Mouse (Mus musculus) kidney, postnatal 36 days (tissue): ENCODE measurements around the gene Prss57.
A peak's percentile ranks its signal among the peaks of the same experiment; 100 is the strongest.
"Not testable (repeated sequence)": the region's sequence is repeated elsewhere in the genome, so short reads cannot be mapped to it uniquely, and the experiment has no call there.

ENCODE experiments used
- DNase-seq, 2 experiments: peaks; one replicate each; pipeline ENCODE4 v3.0.0; 2021 to 2022; ENCODE audit warnings: mixed read lengths in 2 of 2

Prss57 gene

GRCm38 (mm10) chr10:79780664-79781015 lies 10.1 kb downstream of the Prss57 start:
- peak in 1 of 2 experiments; percentile 82 for DNase-seq

GRCm38 (mm10) chr10:79779784-79780663 lies 10.7 kb downstream of the Prss57 start:
- peak; percentile 99 to 100 for DNase-seq

- no peak for DNase-seq
These were observed 11.6 kb downstream of the Prss57 start for GRCm38 (mm10) chr10:79779193-79779592.

- DNase-seq = peak in 1 of 2 experiments; percentile 60
These were observed 12.8 kb downstream of the Prss57 start for GRCm38 (mm10) chr10:79778006-79778405.

GRCm38 (mm10) chr10:79777103-79777531 lies 13.6 kb downstream of the Prss57 start, which contains the start of gene Fstl3:
Gene Fstl3 (plus strand): TSS chr10:79777272.
- DNase-seq = peak in 1 of 2 experiments; percentile 65

- no peak for DNase-seq
These were observed 16.1 kb downstream of the Prss57 start for GRCm38 (mm10) chr10:79774486-79775279.

GRCm38 (mm10) chr10:79773208-79773607 lies 17.6 kb downstream of the Prss57 start:
- DNase-seq = no peak

GRCm38 (mm10) chr10:79772320-79772719 lies 18.4 kb downstream of the Prss57 start:
- DNase-seq = no peak

- DNase-seq = peak; percentile 72 to 81
These were observed 21.4 kb downstream of the Prss57 start for GRCm38 (mm10) chr10:79769329-79769728.

GRCm38 (mm10) chr10:79768400-79768799 lies 22.4 kb downstream of the Prss57 start:
- DNase-seq = peak; percentile 82 to 89

GRCm38 (mm10) chr10:79767372-79768244 lies 23.2 kb downstream of the Prss57 start:
- DNase-seq = peak; percentile 93 to 95

GRCm38 (mm10) chr10:79766508-79767325 lies 24.0 kb downstream of the Prss57 start, which contains the start of gene Rnf126:
Gene Rnf126 (minus strand): TSS chr10:79766952.
- peak; percentile 99 to 100 for DNase-seq

GRCm38 (mm10) chr10:79766001-79766507 lies 24.7 kb downstream of the Prss57 start:
- peak in 1 of 2 experiments; percentile 23 for DNase-seq

- DNase-seq = peak in 1 of 2 experiments; percentile 55
These were observed 25.5 kb downstream of the Prss57 start for GRCm38 (mm10) chr10:79765228-79765745.

GRCm38 (mm10) chr10:79764234-79764633 lies 26.5 kb downstream of the Prss57 start:
- DNase-seq = no peak

- no peak for DNase-seq
These were observed 27.9 kb downstream of the Prss57 start for GRCm38 (mm10) chr10:79762875-79763274.

GRCm38 (mm10) chr10:79760603-79761143 lies 30.1 kb downstream of the Prss57 start:
- no peak for DNase-seq

- not testable (repeated sequence) for DNase-seq
These were observed 31.1 kb downstream of the Prss57 start for GRCm38 (mm10) chr10:79759675-79760074.

GRCm38 (mm10) chr10:79756660-79757059 lies 34.1 kb downstream of the Prss57 start:
- DNase-seq = no peak

GRCm38 (mm10) chr10:79755854-79756253 lies 34.9 kb downstream of the Prss57 start:
- no peak for DNase-seq
